ENCODE assay signal across 21 mouse cellular contexts in the genomic region with DNA sequence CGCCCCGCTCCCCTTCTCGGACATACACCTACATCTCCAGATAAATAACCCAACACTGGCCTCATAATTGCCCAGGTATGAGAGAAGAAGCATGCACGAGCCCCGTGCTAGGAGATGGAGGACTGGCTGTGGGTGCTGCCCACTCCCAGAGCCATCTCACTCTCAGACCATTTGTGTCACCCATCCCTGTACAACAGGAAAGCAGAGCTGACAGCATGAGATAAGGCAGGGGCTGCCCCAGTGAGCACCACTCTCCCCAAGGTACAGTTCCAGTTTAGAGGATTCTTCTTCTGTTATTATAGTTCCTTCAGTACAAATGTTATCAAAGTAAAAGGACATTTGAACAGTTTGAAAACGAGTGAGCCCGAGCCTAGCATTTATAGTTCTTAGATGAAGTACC. TPM values are rescaled to one million over a fixed set of nuclear protein-coding genes. Genes with fewer than 3 reads are reported as not detected.
DNase-seq lines count a peak whose midpoint lies in the region; ATAC-seq and TF ChIP-seq lines count a peak whose summit lies in the region.
"Had no signal": no experiment of that assay in that cellular context is flagged by ENCODE, and none has a peak within 500 bp of the region (broad histone marks: within the 10 kb centered on the region; RNA-seq: fewer than 3 reads in every experiment).

No protein-coding gene starts in this region.

- no peak for TF ChIP-seq POLR2A in bone marrow, adult 2 months (IDR thresholded peaks at IDR 0.05; ENCODE audit: borderline replicate concordance, control insufficient read depth, low read depth, low read length)

- 0 out of 2 replicates have a peak, but pooled peaks have one; percentile 60 for ATAC-seq in liver, embryonic 11.5 days (replicated peaks; ENCODE audit: low FRiP score)
- ATAC-seq in liver, embryonic 12.5 days: peak; percentile 51; the same call in 1 of the 2 replicates
- ATAC-seq in liver, embryonic 16.5 days (ENCODE audit: low read depth): no peak
- ATAC-seq: forebrain, embryonic 16.5 days; hindbrain, embryonic 16.5 days had no signal

- no peak for DNase-seq in liver, embryonic 11.5 days (ENCODE audit: low spot score)
- no peak for DNase-seq in liver
- no peak for DNase-seq in cerebellum, adult 9-10 months
- DNase-seq in lung, postnatal 14 days: no peak
- no peak for DNase-seq in layer of hippocampus, adult 11-12 months (ENCODE audit: low spot score)
- DNase-seq: adrenal gland, adult 2 months; adrenal gland, postnatal 25 days; cerebellum, adult 2 months; cerebellum, postnatal 14 days; gastrocnemius, postnatal 10 days; heart, postnatal 10 days; heart, postnatal 4 days had no signal

- peaks cover 10% of the 10 kb centered on the region for H3K36me3 ChIP-seq in liver, embryonic 11.5 days (ENCODE audit: control insufficient read depth, insufficient read depth, low read length)
- H3K36me3 ChIP-seq in liver, embryonic 12.5 days: peaks cover 83% of the 10 kb centered on the region
- H3K36me3 ChIP-seq in liver, embryonic 16.5 days (ENCODE audit: control insufficient read depth, insufficient read depth): peaks cover 50% of the 10 kb centered on the region

- H3K9ac ChIP-seq in liver, embryonic 11.5 days (ENCODE audit: low read depth, low read length): no peak overlapping the region
- H3K9ac ChIP-seq in liver, embryonic 12.5 days: no peak overlapping the region
- no peak overlapping the region for H3K9ac ChIP-seq in liver, embryonic 16.5 days (ENCODE audit: low read depth, low read length)
- H3K9ac ChIP-seq: embryonic facial prominence, embryonic 13.5 days; forebrain, embryonic 12.5 days; heart, embryonic 12.5 days; hindbrain, embryonic 12.5 days had no signal

- TF ChIP-seq CTCF in bone marrow, adult 2 months (IDR thresholded peaks at IDR 0.05; ENCODE audit: control insufficient read depth, insufficient read depth, low read length): no peak

- 75% methylated on average over 7 of the region's 7 CpGs for WGBS in liver, embryonic 11.5 days
- WGBS in bone marrow, adult 2 months: 49% methylated on average over 7 of the region's 7 CpGs
- 60% methylated on average over 7 of the region's 7 CpGs for whole genome bisulfite sequencing in liver, embryonic 12.5 days (ENCODE audit: insufficient replicate concordance)
- WGBS in liver, embryonic 16.5 days (ENCODE audit: insufficient replicate concordance): 37% methylated on average over 7 of the region's 7 CpGs

- no peak overlapping the region for H3K27ac ChIP-seq in liver, embryonic 11.5 days (ENCODE audit: low read depth, low read length)
- 0 out of 2 replicates have a peak overlapping the region, but pooled peaks have one; percentile 12 for H3K27ac ChIP-seq in bone marrow, adult 2 months (ENCODE audit: control insufficient read depth, insufficient read depth, low read depth, low read length, poor library complexity)
- H3K27ac ChIP-seq in liver, embryonic 12.5 days: peak overlapping the region; percentile 39; the same call in 1 of the 2 replicates
- 0 out of 2 replicates have a peak overlapping the region, but pooled peaks have one; percentile 17 for H3K27ac ChIP-seq in liver, embryonic 16.5 days (ENCODE audit: low read length)
- H3K27ac ChIP-seq: embryonic facial prominence, embryonic 13.5 days; forebrain, embryonic 12.5 days; hindbrain, embryonic 12.5 days had no signal

- H3K9me3 ChIP-seq in liver, embryonic 11.5 days (ENCODE audit: control insufficient read depth, low read length): no peaks in the 10 kb centered on the region
- H3K9me3 ChIP-seq in liver, embryonic 12.5 days (replicated peaks): no peaks in the 10 kb centered on the region
- no peaks in the 10 kb centered on the region for H3K9me3 ChIP-seq in liver, embryonic 16.5 days (replicated peaks; ENCODE audit: control insufficient read depth, low read length)
- H3K9me3 ChIP-seq: embryonic facial prominence, embryonic 13.5 days; forebrain, embryonic 12.5 days; heart, embryonic 12.5 days; hindbrain, embryonic 12.5 days had no signal

- no peak overlapping the region for H3K4me3 ChIP-seq in liver, embryonic 11.5 days (ENCODE audit: low read depth, low read length)
- H3K4me3 ChIP-seq in bone marrow, adult 2 months (replicated peaks; ENCODE audit: control insufficient read depth, low read depth, low read length): no peak overlapping the region
- no peak overlapping the region for H3K4me3 ChIP-seq in liver, embryonic 12.5 days
- no peak overlapping the region for H3K4me3 ChIP-seq in liver, embryonic 16.5 days (ENCODE audit: low read depth, low read length)
- H3K4me3 ChIP-seq: embryonic facial prominence, embryonic 13.5 days; forebrain, embryonic 12.5 days; heart, embryonic 12.5 days; hindbrain, embryonic 12.5 days had no signal

- no peak overlapping the region for H3K4me2 ChIP-seq in liver, embryonic 11.5 days
- no peak overlapping the region for H3K4me2 ChIP-seq in liver, embryonic 12.5 days
- H3K4me2 ChIP-seq in liver, embryonic 16.5 days (ENCODE audit: low read depth, low read length): no peak overlapping the region
- H3K4me2 ChIP-seq: embryonic facial prominence, embryonic 13.5 days; forebrain, embryonic 12.5 days; heart, embryonic 12.5 days; hindbrain, embryonic 12.5 days had no signal

- no peaks in the 10 kb centered on the region for H3K27me3 ChIP-seq in liver, embryonic 11.5 days (replicated peaks; ENCODE audit: control insufficient read depth, insufficient read depth, low read length)
- no peaks in the 10 kb centered on the region for H3K27me3 ChIP-seq in liver, embryonic 12.5 days (replicated peaks)
- no peaks in the 10 kb centered on the region for H3K27me3 ChIP-seq in liver, embryonic 16.5 days (ENCODE audit: control insufficient read depth, insufficient read depth, low read depth, low read length)
- H3K27me3 ChIP-seq: embryonic facial prominence, embryonic 13.5 days; forebrain, embryonic 12.5 days; heart, embryonic 12.5 days; hindbrain, embryonic 12.5 days had no signal

- peaks cover 21% of the 10 kb centered on the region for H3K4me1 ChIP-seq in liver, embryonic 11.5 days (replicated peaks; ENCODE audit: control insufficient read depth, insufficient read depth, low read length)
- H3K4me1 ChIP-seq in bone marrow, adult 2 months (ENCODE audit: control insufficient read depth, insufficient read depth, low read length): peaks cover 11% of the 10 kb centered on the region
- H3K4me1 ChIP-seq in liver, embryonic 12.5 days: peaks cover 39% of the 10 kb centered on the region
- H3K4me1 ChIP-seq in liver, embryonic 16.5 days (ENCODE audit: control insufficient read depth, low read depth, low read length): peaks cover 11% of the 10 kb centered on the region
- H3K4me1 ChIP-seq: embryonic facial prominence, embryonic 13.5 days; forebrain, embryonic 12.5 days; hindbrain, embryonic 12.5 days had no signal

RNA-seq across cellular contexts. Expression of a gene that starts 32.9 kb away (rescaled TPM):
- 15.2 TPM in 2 replicates for polyA plus RNA-seq in liver, embryonic 11.5 days (2014; fragmentation: Nextera tagmentation; extraction: Ambion mirVana)
- 2.1 and 5.2 TPM in 2 replicates for polyA plus RNA-seq in bone marrow, adult 2 months (2011; ENCODE audit: insufficient read depth, insufficient read length, low replicate concordance, missing spikeins)
- polyA plus RNA-seq in liver, embryonic 12.5 days (2016; fragmentation: Nextera tagmentation; extraction: Ambion mirVana): 9.2 and 9.9 TPM in 2 replicates
- polyA plus RNA-seq in liver, embryonic 16.5 days (2015; fragmentation: Nextera tagmentation; extraction: Ambion mirVana): 5.1 and 5.4 TPM in 2 replicates

RNA-seq across cellular contexts. Expression of a gene that starts 33.0 kb away (rescaled TPM):
- polyA plus RNA-seq in liver, embryonic 11.5 days (2014; fragmentation: Nextera tagmentation; extraction: Ambion mirVana): 34.7 and 36.8 TPM in 2 replicates
- 16.1 and 32.6 TPM in 2 replicates for polyA plus RNA-seq in bone marrow, adult 2 months (2011; ENCODE audit: insufficient read depth, insufficient read length, low replicate concordance, missing spikeins)
- 21.4 and 25.5 TPM in 2 replicates for polyA plus RNA-seq in liver, embryonic 12.5 days (2016; fragmentation: Nextera tagmentation; extraction: Ambion mirVana)
- polyA plus RNA-seq in liver, embryonic 16.5 days (2015; fragmentation: Nextera tagmentation; extraction: Ambion mirVana): 10.1 and 10.2 TPM in 2 replicates
